In genomic region chr2:180701053-180701766, GRCm38 (mm10) we compare ENCODE assay signal across 8 mouse cellular contexts. TPM values are rescaled to one million over a fixed set of nuclear protein-coding genes. Genes with fewer than 3 reads are reported as not detected.
DNase-seq lines count a peak whose midpoint lies in the region; ATAC-seq and TF ChIP-seq lines count a peak whose summit lies in the region.

No protein-coding gene starts in this region.

- no peak for TF ChIP-seq POLR2A in olfactory bulb, adult 2 months (IDR thresholded peaks at IDR 0.05; ENCODE audit: insufficient read depth, low read depth, low read length)

- 5% methylated on average over 26 of the region's 26 CpGs for WGBS in heart, embryonic 10.5 days
- WGBS in forebrain, embryonic 13.5 days, result 6% methylated on average over 25 of the region's 26 CpGs
- 5% methylated on average over 26 of the region's 26 CpGs for WGBS in olfactory bulb, adult 2 months

- in situ Hi-C loops in ES-E14 (cut with MboI; ENCODE audit: low sequenced_read_pairs in 2 of 2, unreplicated experiment in 2 of 2), result no loop called here

- peak overlapping the region; percentile 90 for H3K9ac ChIP-seq in ES-E14 (ENCODE audit: insufficient read depth, low read depth, low read length, poor library complexity, severe bottlenecking)
- peak overlapping the region; percentile 96 for H3K9ac ChIP-seq in forebrain, embryonic 13.5 days

- H3K4me1 ChIP-seq in heart, embryonic 10.5 days, result peaks cover 29% of the 10 kb centered on the region
- peaks cover 10 to 16% of the 10 kb centered on the region in 2 experiments; a peak in 3 of 4 replicates for H3K4me1 ChIP-seq in ES-E14 (ENCODE audit: control insufficient read depth in 2 of 2, insufficient read depth in 2 of 2, low read length in 2 of 2, poor library complexity in 1 of 2)
- peaks cover 32% of the 10 kb centered on the region for H3K4me1 ChIP-seq in forebrain, embryonic 13.5 days
- H3K4me1 ChIP-seq in olfactory bulb, adult 2 months (ENCODE audit: control insufficient read depth, insufficient read depth, low read length), result peaks cover 2% of the 10 kb centered on the region; the same call in 1 of the 2 replicates

- peak; percentile 11 for ATAC-seq in forebrain, embryonic 13.5 days

- H3K27me3 ChIP-seq in heart, embryonic 10.5 days (ENCODE audit: insufficient read depth, poor library complexity, severe bottlenecking), result no peaks in the 10 kb centered on the region
- H3K27me3 ChIP-seq in forebrain, embryonic 13.5 days, result no peaks in the 10 kb centered on the region

- H3K27ac ChIP-seq in heart, embryonic 10.5 days, result peak overlapping the region; percentile 99
- peak overlapping the region; percentile 72 for H3K27ac ChIP-seq in ES-E14 (ENCODE audit: insufficient read depth, low read depth, low read length, poor library complexity, severe bottlenecking)
- H3K27ac ChIP-seq in forebrain, embryonic 13.5 days, result peak overlapping the region; percentile 92
- H3K27ac ChIP-seq in olfactory bulb, adult 2 months (ENCODE audit: insufficient read depth, low read depth, low read length), result peak overlapping the region; percentile 81

- H3K9me3 ChIP-seq in heart, embryonic 10.5 days, result no peaks in the 10 kb centered on the region
- H3K9me3 ChIP-seq in ES-E14 (ENCODE audit: control insufficient read depth, insufficient read depth, low read depth, low read length), result no peaks in the 10 kb centered on the region
- no peaks in the 10 kb centered on the region for H3K9me3 ChIP-seq in forebrain, embryonic 13.5 days (replicated peaks)

- H3K4me2 ChIP-seq in forebrain, embryonic 13.5 days, result peak overlapping the region; percentile 98

- TF ChIP-seq CTCF in olfactory bulb, adult 2 months (IDR thresholded peaks at IDR 0.05; ENCODE audit: insufficient read depth, low read depth, low read length), result no peak

- DNase-seq in heart, embryonic 10.5 days (ENCODE audit: low spot score), result peak; percentile 80
- no peak for DNase-seq in heart, adult 11 months
- DNase-seq in ES-E14 (ENCODE audit: low read depth, low spot score), result no peak
- DNase-seq in liver, result peak; percentile 62
- no peak for DNase-seq in left cerebral cortex, adult 9 months (ENCODE audit: low spot score in 2 of 2)
- no peak for DNase-seq in cerebellum, adult 9-11 months

- H3K4me3 ChIP-seq in heart, embryonic 10.5 days, result peak overlapping the region; percentile 91
- H3K4me3 ChIP-seq in ES-E14 (ENCODE audit: insufficient read depth in 1 of 2, low read depth in 1 of 2, low read length in 2 of 2, poor library complexity in 1 of 2, severe bottlenecking in 1 of 2), result peak overlapping the region; percentile 73 to 93
- peak overlapping the region; percentile 91 for H3K4me3 ChIP-seq in forebrain, embryonic 13.5 days
- peak overlapping the region; percentile 83 for H3K4me3 ChIP-seq in olfactory bulb, adult 2 months (ENCODE audit: insufficient read depth, low read depth, low read length)

- H3K36me3 ChIP-seq in heart, embryonic 10.5 days, result 0 out of 2 replicates have a peak, but pooled peaks cover 6% of the 10 kb centered on the region
- peaks cover 12% of the 10 kb centered on the region; the same call in 1 of the 2 replicates for H3K36me3 ChIP-seq in ES-E14 (ENCODE audit: control insufficient read depth, insufficient read depth, low read length, poor library complexity, severe bottlenecking)
- H3K36me3 ChIP-seq in forebrain, embryonic 13.5 days (ENCODE audit: poor library complexity, severe bottlenecking), result no peaks in the 10 kb centered on the region

TF ChIP-seq in ES-E14, 5 proteins besides CTCF, POLR2A, EP300 and RAD21:
- no peak for TF ChIP-seq MAFK (IDR thresholded peaks at IDR 0.05; ENCODE audit: insufficient read depth, low read depth, low read length)

RNA-seq across cellular contexts. Expression of gene Dido1, which starts 8.6 kb away (rescaled TPM):
- 23.8 and 26.0 TPM in 2 replicates for polyA plus RNA-seq in heart, embryonic 10.5 days (2016; fragmentation: Nextera tagmentation; extraction: Ambion mirVana)
- total RNA-seq in ES-E14 (2012; rRNA removed), result 84.7 and 90.6 TPM in 2 replicates
- 33.4 and 35.7 TPM in 2 replicates for polyA plus RNA-seq in forebrain, embryonic 13.5 days (2015; fragmentation: Nextera tagmentation; extraction: Ambion mirVana)
- polyA plus RNA-seq in olfactory bulb, adult 2 months (2012; ENCODE audit: insufficient read depth, insufficient read length, low replicate concordance, missing spikeins), result 63.1 TPM in 1 of 2 replicates, not detected in the other

RNA-seq across cellular contexts. Expression of gene Gid8, which starts 8.7 kb away (rescaled TPM):
- 44.6 and 50.3 TPM in 2 replicates for polyA plus RNA-seq in heart, embryonic 10.5 days (2016; fragmentation: Nextera tagmentation; extraction: Ambion mirVana)
- 57.8 and 64.7 TPM in 2 replicates for total RNA-seq in ES-E14 (2012; rRNA removed)
- polyA plus RNA-seq in forebrain, embryonic 13.5 days (2015; fragmentation: Nextera tagmentation; extraction: Ambion mirVana), result 55.3 and 56.3 TPM in 2 replicates
- polyA plus RNA-seq in olfactory bulb, adult 2 months (2012; ENCODE audit: insufficient read depth, insufficient read length, low replicate concordance, missing spikeins), result not detected in 2 replicates

RNA-seq across cellular contexts. Expression of gene Slc17a9, which starts 23.9 kb away (rescaled TPM):
- polyA plus RNA-seq in heart, embryonic 10.5 days (2016; fragmentation: Nextera tagmentation; extraction: Ambion mirVana), result 0.94 and 1.2 TPM in 2 replicates
- total RNA-seq in ES-E14 (2012; rRNA removed), result 12.0 and 28.1 TPM in 2 replicates
- polyA plus RNA-seq in forebrain, embryonic 13.5 days (2015; fragmentation: Nextera tagmentation; extraction: Ambion mirVana), result 0.18 and 0.58 TPM in 2 replicates
- polyA plus RNA-seq in olfactory bulb, adult 2 months (2012; ENCODE audit: insufficient read depth, insufficient read length, low replicate concordance, missing spikeins), result not detected in 2 replicates

RNA-seq across cellular contexts. Expression of gene Tcfl5, which starts 58.7 kb away (rescaled TPM):
- 0.06 and 0.20 TPM in 2 replicates for polyA plus RNA-seq in heart, embryonic 10.5 days (2016; fragmentation: Nextera tagmentation; extraction: Ambion mirVana)
- 36.0 and 44.9 TPM in 2 replicates for total RNA-seq in ES-E14 (2012; rRNA removed)
- polyA plus RNA-seq in forebrain, embryonic 13.5 days (2015; fragmentation: Nextera tagmentation; extraction: Ambion mirVana), result 0.08 TPM in 1 of 2 replicates, not detected in the other
- polyA plus RNA-seq in olfactory bulb, adult 2 months (2012; ENCODE audit: insufficient read depth, insufficient read length, low replicate concordance, missing spikeins), result not detected in 2 replicates

Comparison
In these comparisons a context has a peak if more than half of its experiments do, and no peak if none do; other contexts are left out.
1. DNase-seq: peak in heart, embryonic 10.5 days (single experiment) and liver (single experiment); none in heart, adult 11 months (single experiment), ES-E14 (single experiment), left cerebral cortex, adult 9 months (0 of 2) and cerebellum, adult 9-11 months (single experiment).
2. Peak in every context shown above with its lines, with median percentiles within 50 percentile points of each other: H3K27ac ChIP-seq and H3K4me3 ChIP-seq.